Mouse (Mus musculus) cerebellum, postnatal 14 days (tissue): ENCODE results near the gene Zfp750.

ENCODE experiments used
- DNase-seq, 2 experiments: peaks; one replicate each; pipeline ENCODE4 v3.0.0; 2021; ENCODE audit warnings: mixed read lengths in 2 of 2

Zfp750 gene

DNA sequence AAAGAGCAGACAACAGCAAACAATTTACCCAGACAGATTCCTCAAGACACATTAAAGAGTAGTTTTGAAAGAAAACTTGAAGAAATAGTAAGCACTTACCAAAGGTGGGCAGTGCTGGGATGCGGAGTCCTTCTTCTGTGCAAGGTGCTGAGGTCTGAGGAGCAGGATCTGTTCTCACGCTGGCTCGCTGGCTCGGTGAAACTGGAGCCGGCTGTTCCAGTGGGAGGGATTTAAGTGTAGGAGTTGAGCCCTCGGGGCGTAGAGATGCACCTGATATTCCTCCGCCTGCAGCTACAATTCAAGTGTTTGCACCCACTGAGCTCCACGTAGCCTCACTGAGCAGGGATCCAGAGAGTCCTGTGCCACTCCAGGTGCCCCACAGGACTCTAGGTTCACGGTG is at the start of gene Zfp750:
Zfp750 (minus strand) TSS at position 203 of the 400 bp plus-strand sequence.
- DNase-seq: no peak

DNA sequence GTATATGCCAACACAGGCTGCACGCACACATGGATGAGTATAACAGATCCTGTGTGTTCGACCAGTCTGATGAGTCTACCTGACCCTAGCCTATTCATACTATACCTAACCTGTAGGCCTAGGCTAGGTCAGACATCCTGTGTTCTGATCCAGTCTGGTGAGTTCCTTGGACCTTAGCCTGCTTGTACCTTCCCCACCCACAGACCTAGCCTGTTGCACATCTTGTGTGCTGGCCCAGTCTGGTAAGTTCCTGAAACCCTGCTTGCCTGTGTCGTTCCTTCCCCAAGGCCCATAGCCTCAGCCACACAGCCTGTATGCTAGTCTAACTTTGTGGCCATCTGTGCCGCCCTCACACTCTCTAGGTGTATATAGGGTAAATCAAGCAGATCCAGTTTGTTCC is 45.1 kb upstream of the Zfp750 start:
- no peak for DNase-seq

DNA sequence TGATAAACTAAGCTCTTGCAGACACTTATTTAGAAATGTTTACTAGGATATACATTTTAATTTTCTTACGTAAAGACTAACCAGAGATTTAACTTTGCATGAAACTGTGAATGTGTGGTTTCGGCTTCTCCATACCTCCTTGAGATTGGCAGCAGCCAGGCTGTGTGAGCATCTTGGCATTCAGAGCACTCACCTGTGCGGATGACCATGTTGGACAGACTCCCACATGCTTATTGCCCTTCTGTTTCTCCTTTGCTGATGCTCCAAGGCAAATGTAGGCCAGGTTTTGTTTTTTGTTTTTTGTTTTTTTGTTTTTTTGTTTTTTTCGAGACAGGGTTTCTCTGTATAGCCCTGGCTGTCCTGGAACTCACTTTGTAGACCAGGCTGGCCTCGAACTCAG is 44.2 kb upstream of the Zfp750 start:
- peak; percentile 53 to 57 for DNase-seq

DNA sequence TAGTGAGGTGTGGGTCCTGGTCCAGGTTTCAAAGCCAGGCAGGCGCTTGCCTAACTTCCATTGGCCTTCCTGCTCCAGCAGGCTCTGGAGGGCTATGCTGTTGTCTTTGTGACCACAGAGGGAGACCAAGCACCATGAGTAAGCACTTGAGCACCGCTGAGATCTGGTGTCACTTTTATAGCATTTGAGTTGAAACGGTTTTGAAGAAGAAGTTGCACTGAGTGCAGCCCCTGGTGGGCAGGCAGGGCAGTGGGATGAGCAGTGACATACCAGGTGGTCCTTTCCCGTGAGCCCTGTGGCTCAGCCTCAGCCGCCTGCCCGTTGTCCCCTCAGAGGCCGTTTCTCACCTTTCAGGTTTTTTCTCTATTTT is 41.1 kb upstream of the Zfp750 start:
- no peak for DNase-seq

DNA sequence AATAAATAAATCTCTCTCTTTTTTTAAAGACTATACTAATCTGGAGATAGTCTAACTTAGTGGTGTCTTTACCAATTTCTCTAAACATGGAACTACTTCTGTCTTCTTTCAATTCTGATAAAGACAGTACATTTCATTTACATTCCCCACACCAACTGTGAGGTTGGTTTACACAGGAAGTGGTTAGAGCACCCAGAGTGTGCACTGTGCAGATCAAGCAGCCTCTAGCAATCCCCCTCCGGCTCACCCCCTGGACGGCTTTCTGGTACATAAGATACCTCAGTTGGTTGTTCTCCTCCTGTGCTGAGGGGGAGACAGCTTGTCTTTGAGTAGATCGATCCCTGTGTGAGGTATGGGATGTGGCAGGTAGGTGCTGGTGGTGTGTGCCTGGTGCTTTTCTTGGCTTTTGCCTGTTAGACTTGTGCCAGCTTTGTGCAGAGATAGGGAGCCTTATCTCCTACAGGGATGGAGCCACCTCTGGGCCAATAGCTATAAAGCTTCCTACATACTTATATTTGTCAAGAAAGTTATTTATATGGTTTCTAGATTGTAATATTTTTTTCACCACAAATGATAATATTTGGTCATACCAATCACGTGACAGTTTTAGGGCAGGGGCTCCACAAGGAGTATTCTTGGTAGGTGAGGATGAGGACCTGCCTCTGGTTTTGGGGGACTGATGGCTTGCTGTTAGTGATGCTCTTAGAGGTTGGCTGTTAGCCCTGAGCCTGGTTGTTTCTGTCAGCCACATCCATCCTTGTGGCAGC is 40.6 kb upstream of the Zfp750 start:
- no peak for DNase-seq

DNA sequence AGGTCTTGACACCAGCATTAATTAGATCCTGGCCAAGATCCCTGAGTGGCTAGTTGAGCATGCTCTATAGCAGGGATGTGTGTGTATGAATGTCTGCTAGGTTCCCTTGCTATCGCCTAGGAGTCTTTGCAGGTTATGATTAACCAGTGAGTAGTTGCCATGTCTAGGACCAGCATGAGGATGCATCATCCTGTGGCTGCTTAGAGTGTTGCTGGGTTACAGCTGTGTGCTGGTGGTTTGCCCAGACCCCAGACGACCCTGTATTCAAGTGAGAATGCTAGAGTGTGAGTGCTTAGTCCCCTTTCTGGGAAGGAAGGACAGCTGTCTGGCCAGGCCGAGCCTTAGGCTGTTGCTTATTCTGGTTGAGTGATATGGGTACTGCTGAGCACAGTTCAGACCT is 39.4 kb upstream of the Zfp750 start:
- no peak for DNase-seq

DNA sequence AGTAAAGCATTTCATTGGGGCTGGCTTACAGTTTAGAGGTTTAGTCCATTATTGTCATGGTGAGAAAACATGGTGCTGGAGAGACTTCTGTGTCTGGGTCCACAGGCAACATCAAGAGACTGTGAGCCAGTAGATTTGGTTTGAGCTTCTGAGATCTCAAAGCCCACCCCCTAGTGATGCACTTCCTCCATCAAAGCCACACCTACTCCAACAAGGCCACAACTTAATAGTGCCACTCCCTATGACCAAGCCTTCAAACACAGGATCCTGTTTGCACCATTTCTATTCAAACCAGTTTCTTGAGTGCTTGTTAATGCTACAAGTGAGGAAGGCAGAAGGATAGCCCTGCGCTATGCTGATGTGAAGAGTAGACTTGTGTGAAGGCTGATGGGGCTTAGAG is 38.8 kb upstream of the Zfp750 start:
- no peak for DNase-seq

DNA sequence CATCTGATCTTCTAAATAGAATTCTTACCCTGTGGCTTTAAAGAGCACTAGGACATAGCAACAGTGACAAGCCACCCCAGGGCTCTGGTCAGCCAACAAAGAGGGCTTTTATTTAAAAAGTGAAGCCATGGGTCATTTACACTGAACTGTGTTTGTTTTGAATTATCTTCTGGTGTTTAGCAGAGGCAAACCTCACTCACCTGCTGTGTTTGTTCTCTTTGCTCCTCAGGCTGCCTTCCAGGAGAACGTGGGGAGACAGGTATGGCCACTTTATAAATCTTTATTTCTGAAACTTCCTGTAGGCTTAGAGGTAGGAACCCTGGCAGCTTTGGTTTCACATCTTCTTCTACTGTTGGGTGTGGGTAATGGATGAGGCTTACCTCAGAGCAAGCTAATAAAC is 37.6 kb upstream of the Zfp750 start:
- no peak for DNase-seq

DNA sequence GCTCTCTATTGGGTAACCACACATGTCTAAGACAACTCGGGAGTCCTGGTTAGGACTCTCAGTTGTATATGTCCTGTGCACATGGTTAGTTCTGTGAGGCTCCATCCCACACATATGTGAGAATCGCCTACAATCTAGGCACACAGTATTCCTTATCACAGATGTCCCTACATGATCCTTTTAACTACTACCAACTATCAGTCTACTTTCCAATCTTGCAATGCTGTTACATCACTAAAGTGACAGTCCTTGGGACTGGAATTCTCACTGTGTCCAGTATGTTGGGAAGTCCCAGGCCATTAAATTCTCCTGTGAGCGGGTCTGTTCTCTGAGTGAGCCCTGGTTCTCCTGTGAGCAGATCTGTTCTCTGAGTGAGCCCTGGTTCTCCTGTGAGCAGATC is 34.3 kb upstream of the Zfp750 start:
- no peak for DNase-seq

DNA sequence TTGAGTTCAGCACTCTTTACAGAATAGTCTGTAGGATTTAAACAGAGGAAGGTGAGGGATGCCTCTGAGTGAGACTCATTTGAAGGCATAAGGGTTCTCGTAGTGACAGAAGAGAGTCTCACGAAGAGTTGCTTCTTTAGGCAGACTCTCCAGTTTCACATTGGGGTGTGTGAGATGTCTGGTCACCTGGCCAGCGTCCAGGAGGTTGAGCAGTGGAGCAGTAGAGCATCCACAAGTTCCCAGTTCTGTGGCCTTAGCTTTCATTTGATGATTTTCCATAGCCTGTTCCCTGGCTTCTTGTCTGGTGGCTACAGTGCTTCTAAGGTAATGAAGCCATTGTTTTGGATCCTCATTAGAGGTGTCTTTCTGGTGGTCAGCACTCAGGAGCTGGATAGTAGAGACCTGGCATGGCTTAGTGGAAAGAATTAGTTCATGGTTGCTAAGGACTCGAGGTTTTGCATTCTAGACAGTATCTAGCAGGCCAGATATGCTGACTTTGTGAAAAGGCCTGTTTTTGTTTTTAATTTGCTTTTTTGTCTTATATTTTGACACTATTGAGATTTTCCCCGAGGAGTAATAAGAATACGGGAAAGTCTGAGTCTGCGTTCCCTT is 33.8 kb upstream of the Zfp750 start:
- peak; percentile 39 to 61 for DNase-seq

DNA sequence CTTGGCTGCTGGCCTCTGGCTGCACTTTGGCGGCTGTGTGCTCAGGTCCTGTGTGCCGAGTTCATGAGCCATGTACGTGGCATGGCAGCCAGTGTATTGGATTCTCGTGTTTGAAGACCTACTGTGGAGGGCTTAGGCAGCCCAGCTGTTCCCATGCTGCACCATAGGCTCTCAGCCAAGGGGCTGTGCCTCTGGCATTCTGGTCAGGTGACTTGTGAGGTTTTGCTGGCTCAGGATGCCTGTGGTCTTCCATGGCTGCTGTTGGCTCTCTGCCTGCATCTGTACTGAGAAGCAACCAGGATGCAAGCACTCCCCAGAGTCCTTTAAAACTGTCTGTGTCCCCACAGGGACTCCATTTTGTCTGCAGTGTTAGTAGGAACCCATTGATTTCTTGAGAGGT is 33.0 kb upstream of the Zfp750 start:
- DNase-seq: peak; percentile 40 to 57

DNA sequence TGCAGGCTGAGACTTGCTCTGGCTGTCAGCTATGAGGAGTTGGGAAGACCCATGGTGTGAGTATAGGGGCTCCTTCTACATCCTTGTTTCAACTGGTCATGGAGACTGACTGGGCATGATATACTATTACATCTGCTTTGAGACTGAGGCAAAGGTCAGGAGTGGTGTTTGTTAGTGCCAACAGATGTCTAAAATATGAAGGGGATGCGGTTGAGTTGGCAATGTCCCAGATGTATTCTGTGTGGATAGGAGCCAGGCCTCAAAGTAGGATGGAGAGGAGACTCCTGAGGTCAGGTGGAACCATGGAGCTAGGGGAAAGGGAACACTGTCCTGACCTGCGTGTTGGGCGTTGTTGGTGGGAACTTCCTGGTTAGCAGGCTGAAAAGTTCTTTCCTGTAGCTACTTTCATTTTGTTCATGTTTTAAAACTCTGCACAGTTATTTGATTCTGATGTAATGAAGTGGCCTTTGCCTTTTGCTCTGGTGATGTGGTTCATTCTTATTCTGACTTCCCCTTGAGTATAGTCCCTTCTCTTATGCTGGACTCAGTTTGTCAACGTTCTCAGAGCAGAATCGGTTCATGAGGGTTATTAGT is 32.2 kb upstream of the Zfp750 start:
- DNase-seq: no peak

DNA sequence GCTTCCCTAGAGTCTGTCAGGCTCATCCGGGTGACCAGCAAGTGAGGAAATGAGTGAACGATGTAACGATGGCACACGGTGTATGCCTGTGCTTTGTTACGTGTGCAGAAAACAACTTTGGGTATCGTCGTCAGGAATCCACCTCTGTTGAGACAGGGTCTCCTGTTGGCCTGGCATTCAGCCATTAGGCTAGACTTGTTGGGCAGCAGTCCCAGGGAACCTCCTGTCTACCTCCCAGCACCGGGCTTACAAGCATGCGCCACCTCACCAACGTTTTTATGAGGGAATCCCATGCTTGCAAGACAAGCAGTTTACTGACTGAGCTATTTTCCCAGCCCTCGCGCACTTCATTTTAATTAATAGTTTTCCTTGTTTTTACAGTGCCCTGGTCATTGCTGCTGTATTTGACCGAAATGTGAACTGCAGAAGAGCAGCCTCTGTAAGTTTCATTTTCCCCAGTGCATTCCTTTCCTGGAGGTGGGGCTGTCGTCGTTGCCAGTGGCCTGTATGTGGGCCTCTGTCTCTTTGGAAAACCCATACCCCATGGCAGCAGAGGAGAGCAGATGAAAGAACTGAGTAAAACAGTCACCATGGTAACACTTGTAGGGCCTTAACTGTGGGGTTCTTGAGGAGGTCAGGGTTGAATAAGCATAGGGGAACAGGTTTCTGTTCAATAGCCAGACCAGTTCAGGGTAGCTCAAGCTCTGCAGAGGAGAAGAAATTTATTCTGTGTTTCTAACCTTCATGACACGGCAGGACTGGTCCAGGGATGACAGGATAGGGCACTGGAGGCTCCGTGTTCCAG is 30.9 kb upstream of the Zfp750 start:
- peak; percentile 42 to 52 for DNase-seq

DNA sequence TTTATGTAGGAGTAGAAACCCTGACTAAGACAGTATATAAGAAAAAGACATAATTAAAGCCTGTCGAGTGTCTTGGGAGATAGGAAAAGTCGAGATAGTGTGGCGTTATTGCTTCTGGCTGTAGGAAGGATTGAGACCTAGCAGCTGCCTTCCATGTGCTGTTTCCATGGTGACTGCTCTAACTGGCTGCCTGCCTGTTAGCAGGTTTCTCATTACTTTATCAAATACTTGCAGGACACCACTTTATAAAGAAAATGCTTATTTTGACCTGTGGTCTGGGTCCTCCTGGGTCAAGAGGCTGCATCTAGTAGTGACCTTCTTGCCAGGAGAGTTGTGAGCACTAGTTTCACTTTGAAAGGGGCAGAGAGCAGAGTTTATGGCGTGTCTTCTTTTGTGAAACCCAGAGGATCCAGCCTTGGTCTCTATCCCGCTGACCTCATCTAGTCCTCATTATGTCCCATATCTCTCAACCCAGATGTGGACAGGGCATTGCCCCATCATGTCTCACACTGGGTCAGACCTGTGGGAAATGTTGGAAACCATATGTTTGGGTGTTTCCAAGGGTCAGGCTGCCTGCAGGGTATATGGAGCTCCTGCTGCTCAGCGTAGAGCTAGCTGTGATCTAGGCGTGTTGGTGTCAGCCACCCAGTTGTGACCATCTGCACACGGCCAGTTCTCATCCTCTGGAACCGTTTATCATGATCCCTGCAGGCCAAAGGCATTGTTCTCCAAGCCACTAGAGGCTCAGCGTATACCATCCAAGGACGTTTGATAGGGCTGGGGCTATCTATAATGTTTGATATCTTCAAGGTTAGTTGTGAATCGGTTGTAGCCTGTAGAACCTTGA is 30.1 kb upstream of the Zfp750 start:
- DNase-seq: peak in 1 of 2 experiments; percentile 30

DNA sequence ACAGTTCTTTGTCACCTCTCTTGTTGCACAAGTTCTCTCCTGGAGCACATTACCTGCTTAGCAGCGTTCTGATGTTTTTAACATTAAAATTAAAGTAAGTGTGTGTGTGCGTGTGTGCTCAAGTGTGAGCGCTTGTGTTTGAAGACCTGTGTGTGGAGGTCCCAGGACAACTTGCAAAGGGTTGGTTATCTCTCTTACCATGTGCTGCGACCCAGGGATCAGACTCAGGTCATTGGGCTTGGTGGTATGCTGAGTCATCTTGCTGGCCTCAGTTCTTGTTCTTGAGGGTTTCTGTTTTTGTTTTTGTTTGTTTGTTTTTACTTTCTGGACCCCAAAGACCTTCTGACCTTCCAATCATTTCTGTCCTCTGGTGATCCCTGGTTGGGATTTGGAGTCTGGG is 28.8 kb upstream of the Zfp750 start:
- DNase-seq: no peak

DNA sequence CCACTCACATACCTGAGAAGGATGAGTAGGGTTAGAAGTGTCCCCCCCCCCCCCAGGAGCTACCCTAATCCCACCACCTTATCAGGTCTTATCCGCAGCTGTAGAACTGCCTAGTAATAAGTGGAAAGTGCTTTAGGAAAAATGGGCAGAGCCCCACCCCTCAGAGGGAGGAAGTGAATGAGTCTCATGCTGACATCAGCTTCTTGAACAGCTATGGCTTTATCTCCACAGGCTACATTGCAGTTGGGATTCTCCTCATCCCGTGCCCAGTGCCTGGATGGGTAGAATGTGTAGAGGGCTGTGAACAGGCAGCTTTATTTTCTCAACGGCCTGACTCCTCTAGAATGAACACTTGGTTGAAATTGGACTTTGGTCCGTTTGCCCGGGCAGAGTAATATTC is 28.1 kb upstream of the Zfp750 start:
- DNase-seq: no peak

DNA sequence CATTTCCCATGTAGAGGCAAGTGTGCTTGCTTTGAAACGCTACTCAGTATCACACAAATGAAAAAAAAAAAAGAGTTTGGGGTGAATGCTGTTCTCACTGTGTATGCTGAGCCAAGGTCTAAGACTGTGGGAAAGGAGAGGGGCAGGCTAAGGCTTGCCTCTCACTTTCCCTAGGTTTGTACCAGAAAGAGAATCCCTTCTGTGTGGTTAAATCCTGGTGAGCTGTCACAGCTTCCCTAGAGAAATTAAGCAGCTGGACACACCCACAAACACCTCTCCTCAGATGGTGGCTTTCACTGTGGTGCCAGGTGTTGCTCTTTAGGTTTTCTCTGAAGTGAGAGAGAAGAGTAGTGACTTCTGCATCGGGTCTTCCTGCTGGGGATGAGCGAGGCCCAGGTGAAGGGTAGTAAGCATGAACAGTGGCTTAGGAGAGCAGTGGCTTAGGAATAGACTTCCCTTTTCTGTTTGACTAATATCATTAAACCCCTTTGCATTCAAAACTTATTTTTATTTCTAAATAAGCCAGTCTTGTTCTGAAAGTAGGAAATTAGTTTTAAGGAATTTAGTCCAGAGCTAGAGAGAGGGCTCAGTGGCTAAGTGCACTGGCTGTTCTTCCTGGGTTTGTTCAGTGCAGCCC is 26.4 kb upstream of the Zfp750 start:
- no peak for DNase-seq

DNA sequence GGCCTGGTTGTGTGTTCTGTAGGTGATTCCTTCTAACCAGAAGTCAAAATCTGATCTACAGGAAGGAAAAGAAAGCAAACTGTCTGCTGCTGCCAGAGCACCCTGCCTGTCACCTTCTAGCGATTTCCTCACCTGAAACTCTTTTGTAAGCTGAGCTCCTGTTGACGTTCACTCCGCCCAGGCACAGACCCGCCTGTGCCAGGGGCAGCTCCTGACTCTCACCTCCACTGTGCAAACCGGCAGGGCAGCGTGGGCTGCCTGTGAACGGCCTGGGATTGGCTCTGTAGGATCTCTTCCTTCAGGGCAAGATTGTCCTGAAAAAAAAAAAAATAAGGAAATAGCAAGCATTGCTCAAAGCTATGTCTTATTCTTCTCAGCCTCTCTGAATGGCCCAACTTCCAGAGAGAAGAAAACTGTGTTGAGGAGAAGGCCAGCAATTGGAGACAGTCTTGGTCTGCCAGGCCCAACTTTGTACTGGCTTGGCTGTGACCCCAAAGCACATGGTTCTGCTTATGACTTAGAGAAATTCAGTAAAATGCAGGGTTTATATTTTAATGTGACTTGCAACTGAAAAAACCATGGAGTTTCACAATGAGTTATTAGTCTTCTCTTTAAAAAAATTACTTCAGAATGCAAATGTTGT is 25.7 kb upstream of the Zfp750 start:
- DNase-seq: no peak

DNA sequence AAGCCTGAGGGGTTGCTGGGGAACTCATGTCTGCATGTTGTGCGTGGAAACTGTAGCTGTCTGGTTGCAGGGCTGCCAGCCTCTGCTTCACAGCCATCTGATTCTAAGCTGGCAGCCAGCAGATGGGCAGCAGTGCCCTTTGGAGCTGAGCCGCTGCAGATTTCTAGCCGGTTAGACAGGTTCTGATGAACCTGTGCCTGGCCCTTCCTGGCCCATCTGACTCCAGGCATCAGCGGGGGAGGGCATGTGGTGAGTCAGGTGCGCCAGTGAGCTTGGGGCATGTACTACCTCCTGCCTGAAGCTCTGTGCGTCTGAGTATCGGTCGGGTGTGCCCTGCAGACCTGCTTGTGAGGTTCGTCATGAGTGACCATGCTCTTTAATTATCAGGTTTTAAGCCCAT is 24.8 kb upstream of the Zfp750 start:
- DNase-seq: peak; percentile 73 to 78

DNA sequence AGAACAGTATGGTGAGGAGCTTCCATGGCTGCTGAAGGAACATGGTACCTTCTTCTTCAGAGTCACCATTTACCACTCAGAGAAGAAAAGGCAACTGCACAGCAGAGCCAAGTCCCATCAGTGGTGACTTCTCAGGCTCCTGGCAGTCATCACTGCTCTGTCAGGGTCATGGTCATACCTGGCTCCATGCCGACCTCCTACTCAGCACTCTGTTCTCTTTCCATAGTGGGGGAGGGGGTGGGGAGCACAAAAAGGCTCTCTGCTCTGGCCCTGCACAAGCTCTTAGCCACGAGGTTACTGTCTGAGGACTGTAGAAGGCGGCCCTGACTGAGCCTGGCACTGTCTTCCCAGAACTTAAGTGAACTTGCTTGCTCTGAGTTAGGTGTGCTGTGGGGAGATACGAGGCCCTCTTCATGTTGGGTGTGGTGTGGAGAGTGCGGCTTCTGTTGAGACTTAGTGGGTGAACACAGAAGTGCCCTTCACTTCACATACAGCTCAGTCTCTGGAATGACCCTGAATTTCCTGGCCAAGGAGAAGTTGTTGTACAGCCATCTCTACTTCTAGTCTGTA is 24.2 kb upstream of the Zfp750 start:
- DNase-seq: peak; percentile 45 to 47

DNA sequence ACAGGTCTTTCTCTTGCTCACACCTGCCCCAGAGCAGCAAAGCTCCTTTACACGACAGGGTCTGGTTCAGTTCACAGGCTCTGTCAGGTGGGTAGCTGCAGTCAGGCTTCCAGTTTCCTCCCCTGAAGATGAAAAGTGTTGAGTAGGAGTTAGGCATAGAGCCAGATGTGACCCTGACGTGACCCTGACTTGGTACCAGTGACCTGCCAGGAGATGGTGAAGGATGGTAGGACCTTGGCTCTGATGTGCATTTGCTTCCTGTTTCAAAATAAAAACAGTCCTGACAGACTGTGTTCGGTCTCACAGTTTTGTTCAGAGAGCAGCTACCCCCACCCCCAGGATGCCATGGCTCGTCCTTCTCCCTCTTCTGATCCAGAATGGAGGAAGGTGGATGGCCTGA is 23.3 kb upstream of the Zfp750 start:
- no peak for DNase-seq
